Mouse (Mus musculus) cerebellum, adult 9-11 months (tissue): Measurements from ENCODE around the gene Tmem178b.

ENCODE experiments used
- DNase-seq: peaks from one replicate; pipeline ENCODE4 v3.0.0; 2022

Gene Tmem178b

DNA sequence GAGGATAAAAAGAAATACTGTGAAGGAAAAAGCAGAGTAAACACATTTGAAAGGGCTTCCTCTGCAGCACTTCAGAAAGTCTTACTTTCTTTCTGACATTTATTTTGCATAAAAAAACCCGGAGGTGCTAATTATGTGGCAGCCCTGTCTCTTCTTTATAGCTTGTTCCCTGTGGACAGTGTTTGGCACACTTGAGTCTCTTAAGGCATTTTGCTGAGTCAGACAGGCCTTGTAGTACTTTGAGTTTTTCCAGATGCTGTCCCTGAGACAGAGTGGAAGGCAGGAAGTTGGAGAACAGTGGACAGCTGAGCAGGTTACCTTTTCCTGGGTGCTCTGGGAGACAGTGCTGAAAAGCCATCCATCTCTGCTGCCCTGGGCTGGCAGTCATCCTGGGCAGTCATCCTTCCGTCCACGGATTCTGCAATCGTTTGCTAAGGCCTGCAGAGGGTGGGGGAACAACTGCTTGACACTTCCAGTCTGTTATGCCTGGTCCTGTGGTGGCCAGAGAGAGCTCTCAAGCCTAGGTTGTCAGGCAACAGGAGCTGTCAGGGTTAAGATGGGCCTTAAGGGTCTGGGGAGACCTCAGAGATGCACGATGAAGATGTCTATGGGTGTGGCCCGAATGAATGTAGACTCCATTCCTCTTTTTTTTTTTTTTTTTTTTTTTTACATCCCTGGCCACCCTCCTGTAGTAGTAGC is 46.1 kb downstream of the Tmem178b start:
- no peak for DNase-seq

DNA sequence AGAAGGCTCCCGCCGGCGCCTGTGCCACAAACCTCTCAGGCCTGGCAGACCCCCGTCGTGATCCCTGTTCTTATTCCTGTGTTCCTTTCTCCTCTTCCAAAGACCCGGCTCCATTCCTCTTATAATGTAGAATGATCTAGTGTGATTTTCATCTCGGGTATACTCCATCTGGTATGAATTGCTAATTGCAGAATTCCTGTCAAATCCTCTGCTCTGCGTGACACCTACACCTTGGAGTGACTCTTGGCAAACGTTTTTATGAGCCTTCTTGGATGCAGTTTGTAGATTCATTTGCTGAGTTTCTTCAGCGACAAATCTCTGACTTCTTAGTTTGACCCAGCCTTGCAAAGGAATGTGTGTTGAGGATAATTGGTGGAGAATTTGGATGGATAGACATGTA is 53.4 kb downstream of the Tmem178b start:
- no peak for DNase-seq

DNA sequence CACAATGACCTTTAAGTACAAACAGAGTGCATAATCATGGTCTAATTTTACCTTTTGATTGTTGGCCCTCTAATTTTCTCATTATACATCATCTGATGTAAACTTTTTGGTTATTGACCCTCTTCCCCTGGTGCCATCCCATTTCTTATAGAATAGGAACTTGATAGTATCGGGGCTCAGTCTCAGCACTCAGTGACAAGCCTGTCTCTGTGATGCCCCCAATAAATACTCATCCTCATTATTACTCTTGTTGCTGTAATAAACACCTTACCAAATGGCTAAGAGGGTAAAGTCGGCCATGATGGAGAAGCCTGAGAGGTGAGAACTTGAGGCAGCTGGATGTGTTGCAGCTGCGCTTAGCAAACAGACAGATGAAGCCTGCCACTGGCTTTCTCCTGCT is 63.5 kb downstream of the Tmem178b start:
- no peak for DNase-seq

DNA sequence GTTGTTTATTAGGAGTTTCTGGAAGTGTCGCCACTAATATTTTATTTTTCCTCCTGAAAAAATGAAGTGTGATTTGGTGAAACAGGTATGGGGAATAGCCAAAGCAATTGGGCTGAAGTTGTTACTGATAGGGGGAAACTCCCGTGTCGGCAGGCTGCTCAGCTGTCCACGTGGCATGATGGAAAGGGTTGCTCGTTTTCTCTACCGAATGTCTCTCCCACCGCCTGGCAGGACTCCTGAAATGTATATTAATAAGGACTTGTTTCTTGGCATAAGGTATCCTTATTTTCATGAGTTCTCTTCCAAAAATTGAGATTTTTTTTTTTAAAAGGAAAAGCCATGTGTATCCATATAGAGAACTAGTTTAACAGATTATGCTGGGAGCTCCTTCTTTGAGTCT is 67.8 kb downstream of the Tmem178b start:
- DNase-seq: no peak

DNA sequence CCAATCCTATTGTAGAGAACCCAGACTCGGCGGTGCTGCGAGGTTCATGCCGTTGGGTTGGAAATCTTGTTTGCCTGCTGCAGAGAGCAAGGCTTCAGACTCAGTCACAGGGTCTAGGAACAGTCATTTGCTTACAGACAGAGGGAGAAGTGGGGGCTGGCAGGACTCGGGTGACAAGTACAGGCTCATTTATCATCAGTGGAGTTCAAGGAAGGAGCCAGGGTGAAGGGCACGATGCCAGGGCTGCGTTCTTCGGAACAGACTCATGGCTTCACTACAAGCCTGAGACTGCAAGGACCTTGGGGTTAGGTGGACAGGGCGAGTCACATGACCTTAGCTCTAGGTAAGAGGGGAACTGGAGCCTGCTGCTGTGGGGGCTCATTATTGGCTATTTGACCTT is 71.8 kb downstream of the Tmem178b start:
- no peak for DNase-seq

DNA sequence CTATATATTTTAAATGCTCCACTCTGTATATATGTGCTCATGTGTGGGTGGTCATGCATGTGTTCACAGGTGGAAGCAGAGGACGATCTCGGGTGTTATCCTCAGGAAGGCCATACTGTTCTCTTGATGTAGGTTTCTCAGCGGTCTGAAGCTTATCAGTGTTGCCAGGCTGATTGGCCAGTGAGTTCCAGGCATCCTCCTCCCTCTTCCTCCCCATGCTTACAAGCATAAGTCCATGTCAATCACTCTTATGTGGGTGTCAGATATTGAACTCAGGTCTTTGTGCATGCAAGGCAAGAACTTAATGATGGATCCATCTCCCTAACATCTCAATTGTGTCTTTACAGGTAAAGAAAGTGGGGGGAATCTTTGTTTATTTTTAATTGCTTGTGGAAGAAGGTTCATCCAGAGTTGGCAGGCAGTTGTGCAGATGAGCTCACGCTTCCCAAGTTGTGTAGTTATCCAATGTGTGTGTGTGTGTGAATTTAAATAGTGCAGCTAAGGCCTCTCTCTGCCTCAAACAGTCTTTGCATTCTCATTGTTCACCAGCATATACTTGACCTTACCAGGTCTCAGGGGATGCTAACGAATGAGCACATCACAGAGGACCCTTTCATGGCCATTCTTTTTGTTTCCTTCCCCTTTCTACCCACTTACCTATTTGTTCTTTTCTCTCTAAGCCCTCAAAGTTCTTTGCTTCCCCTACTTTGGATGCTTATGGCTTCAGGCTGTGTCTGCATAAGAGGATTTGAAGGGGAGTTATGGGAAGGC is 72.8 kb downstream of the Tmem178b start:
- no peak for DNase-seq

DNA sequence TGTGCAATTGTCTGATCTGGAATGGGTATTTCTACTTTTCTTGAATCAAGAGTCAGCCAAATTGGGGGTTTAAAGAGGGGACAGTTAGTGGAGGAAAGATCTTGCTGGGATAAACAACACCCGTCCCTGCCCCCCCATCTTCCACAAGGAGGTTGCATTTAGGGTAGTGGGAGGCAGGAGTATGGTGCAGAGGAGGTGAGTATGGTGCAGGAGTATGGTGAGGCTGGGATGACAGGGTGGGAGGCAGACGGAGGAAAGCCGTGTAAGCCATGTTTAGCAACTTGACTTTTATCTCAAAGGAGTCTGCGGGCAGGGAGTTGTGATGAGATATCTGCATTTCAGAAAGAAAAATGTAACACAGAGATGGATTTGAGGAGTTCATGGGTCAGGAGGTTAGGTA is 73.5 kb downstream of the Tmem178b start:
- DNase-seq: no peak

DNA sequence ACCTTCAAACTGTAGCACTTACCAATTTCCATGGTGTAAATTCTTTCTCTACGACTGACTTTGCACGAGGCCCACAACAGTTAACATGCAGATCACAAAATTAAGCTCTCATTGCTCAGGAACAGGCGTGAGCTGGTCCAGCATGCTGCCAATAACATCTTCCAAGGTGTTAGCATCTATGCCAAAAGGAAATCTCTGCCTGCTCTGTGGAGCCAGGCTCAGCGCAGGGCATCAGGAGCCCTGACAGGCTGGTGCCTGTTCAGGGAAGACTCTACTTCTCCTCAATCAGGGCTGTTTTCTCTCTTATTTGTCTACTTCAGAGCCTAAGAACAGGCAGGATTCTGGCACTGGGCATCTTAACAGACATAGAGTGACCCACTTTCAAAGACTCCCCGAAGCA is 80.9 kb downstream of the Tmem178b start:
- DNase-seq: no peak

DNA sequence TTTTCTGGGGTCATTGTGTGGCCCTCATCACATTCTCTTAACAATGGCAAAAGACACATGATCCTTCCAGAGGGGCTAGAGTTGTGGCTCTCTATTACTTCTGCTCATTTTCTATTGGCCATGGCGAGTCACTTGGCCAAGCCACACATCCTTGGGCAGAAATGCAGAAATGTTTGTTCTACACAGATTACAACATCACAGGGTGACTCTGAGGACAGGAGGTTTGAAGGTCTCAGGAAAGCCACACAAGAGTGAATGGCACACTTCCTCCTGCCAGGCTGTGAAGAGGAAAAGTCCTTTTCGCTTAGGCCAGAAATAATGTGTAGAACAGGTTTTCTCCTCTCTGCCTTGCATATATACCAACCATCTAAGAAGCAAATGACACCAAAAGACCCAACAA is 82.1 kb downstream of the Tmem178b start:
- no peak for DNase-seq

DNA sequence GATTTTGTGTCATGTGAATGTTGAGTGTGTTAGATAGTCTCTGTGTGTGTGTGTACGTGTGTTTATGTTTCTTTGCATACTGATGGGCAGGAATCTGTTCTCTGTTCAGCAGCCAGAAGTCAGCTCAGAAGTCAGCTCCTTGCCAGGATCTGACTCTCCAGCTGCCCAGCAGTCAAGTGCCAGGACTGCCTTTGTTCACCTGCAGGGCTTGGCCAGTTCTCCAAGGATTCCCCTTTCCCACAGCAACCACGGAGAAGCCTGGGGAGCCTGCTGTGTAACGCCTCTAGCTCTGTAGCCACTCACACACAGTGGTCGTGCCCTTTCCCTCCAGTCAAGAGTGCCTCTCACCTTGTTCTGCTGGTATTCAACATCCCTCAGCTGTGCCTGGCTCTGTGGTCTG is 91.5 kb downstream of the Tmem178b start:
- peak; percentile 55 for DNase-seq

DNA sequence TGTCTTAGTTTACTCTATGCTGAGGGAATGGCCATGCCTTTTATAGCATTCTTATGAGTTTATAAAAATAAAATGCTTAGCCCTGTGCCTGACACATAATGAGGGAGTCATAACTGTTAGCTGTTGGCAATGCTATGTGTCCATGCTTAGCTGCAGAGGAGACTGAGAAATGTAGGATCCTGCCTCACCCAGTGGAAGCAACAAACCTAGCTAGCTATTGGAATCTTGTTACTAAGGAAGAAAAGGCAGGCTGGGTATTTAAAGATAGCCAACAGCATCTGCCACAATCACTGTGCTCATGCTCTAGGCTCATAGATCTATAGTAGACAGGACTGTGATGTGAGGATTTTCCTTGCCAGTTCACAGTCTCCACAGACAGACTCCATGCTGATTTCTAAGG is 97.2 kb downstream of the Tmem178b start:
- DNase-seq: no peak

DNA sequence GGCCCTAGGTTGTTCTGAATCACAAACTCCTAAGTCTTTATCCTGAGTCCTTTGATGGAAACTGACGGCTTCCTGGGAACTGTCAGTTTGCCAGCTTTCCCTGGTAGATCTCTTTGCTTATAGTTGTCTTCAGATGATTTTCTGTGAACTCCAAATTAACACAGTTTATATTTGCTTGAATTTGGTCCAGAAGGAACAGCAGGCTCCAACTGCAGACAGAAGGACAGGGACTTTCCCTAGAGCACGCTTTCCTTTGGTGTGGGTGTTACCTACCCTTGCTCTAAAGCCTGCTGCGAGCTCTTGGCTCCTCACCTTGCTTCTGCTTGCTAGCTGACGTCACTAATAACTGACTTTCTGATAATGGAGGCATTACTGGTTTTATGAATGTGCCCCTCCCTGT is 105.9 kb downstream of the Tmem178b start:
- DNase-seq: peak; percentile 39

DNA sequence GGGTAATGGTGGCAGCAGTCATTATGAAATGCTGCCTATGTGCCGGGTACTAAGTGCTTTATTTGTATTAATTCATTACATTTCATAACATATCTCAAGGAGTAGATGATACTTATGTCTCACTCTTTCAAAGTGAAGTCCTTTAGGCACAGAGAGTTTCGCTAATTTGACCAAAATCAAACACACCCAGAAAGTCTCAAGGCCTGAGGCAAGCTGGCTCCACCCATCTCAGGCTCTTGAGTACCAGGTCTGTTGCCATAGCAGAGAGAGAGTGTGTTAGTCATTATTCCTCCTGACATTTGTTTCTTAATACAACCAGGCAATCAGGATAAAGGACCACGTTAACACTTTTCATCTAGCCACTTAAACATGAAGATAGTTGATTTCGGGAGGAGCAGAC is 117.7 kb downstream of the Tmem178b start:
- DNase-seq: no peak

DNA sequence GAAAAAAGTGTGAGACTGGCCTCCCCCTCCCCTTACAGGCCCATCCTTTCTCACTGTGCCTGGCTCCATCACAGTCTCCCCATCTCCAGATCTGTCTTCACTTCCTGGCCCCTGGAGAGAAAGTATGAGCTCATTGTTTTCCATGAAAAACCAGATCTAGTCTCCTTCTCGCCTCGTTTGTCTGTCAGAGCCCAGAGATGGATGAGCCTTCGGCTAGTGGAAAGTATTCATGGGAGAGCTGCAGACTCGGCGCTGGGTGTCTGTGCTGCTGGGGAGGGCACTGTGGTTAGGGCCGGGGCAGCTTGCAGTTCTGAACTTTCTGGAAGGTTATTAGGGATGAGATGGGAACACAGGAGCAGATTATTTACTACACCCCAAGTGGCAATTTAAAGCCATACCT is 118.9 kb downstream of the Tmem178b start:
- no peak for DNase-seq

DNA sequence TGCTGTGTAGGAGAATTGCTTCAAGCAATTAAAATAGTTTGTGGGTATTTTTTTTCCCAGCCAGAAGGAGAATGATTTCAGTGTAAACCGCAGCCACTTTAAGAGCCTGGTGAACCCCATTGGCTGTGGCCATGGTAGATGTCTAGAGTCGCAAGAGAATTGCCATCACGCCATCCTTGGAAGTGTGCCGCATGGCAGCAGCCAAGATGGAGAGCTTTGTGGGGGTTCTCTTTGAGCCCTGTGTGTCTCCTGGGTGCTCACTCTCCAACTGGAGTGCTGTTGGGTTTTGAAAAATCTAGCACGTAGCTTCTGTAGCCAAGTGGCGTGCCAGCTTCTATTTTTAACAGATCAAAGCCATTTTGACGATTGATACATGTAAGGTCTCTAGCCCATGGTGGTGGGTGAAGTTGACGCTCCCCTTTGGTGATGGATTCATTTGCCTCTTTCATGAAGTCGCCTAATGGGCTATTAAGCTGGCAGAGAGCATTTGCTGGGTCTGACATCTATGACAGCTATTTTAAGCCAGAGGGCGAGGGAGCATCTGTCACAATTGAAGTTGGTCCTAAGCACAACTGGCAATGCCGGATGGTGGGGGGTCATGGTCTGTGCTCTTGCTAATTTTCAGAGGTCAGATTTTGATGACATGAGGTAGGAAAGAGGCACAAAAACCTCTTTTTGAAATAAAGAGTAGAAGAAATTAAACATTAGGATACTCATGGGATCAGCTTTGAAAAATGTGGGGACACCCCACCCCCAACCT is 133.1 kb downstream of the Tmem178b start:
- DNase-seq: peak; percentile 16

DNA sequence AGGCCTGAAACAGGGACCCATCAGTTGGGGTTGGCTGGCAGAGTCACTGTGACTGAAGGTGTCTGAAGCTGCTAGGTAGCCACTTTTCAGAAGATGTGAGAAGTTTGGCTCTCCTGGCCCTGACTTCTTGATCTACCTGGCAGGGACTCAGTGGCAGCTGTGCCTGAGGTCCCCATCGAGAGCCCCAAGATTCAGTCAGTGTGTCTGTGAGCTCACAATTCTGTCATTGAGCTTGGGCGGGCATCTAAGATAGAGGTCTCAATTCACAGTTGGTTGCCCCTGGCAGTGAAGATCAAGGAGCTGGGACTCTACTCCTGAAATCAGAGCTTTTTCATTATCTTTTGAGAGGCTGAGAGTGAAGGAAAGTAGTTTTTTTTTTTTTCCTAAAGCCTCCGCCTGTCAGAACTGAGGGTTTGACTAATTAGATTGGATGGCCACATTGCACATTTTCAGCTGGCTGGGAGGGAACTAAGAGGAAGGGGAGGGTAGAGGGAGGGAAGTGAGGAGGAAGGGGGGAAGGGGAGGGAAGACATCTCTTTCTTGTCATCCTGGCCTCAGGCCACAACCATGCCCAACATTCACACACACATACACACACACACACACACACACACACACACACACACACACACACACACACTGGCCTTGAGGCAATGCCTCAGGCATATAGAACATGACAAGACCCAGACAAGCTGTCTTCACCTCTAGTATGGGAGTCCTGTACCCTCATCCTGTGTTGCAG is 135.3 kb downstream of the Tmem178b start:
- no peak for DNase-seq

DNA sequence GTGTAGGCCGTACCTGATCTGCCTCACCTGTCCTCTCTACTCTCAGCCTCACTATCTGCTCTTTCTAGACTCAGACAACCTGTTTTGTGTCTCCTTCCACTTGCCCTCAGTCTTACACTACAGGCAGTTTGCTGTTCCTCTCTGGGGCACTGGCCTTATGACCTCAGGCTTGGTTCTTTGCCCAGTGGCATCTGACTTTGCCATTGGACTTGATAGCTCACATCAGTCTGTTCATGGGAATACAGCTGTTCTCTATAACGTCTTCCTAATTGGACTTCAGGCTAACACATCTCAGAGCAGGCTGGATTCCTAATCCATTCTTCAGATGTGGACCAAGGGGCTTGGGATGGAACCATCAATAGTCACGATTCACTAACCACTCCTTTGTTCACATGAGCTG is 136.6 kb downstream of the Tmem178b start:
- no peak for DNase-seq

DNA sequence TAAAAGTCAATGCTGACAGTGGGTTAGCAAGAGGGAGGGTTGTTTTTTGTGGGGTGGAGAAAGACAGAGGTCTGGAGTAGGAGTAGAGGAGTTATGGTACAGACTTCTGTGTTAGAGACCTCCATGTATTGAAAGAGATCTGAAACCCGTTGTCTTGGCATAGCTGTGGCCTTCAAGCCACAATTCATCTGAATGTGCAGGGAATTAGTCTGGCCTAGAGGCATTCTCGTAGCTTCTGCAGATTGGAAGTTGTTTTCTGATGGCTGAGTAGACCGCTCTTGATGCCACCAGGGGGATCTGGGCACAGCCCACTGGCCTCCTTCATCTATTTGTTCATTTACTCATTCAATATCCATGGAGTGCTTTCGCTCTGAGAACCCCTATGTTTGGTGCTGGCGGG is 138.0 kb downstream of the Tmem178b start:
- no peak for DNase-seq

DNA sequence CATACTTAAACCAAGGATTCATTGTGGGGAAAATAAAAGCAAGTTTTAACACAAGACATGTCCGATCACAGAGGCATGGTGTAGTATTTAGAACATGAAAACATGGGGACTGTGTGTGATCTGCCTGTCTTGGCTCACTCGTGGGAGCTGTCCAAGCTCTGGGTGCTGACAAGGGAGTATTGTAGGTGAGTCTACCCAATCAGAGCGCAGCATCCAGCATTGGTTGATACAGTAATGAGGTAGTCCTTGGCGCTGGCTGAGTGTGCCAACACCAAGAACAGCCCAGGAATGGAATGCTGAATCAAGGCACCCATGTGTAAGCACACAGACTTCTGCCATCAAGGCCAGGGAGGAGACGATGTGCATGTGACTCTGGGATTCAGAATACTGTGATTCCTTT is 138.5 kb downstream of the Tmem178b start:
- no peak for DNase-seq

DNA sequence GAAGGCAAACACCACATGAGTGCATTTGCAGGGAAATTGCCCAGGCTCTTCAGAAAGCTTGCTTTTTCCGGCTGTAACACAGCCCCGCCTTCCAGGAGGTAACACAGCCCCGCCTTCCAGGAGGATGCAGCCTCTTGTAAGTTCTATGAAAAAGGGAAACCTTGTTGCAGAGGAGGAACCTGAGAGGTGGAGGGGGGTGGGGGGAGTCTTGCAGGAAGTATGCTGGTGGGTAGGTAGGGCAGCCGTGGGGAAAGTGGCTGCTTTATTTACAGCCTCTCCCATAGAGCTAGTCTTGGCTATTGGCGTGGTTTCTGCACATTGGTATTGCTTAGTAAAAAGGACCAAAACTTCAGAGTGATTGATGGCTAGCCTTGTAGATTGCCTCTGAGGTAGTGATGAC is 140.3 kb downstream of the Tmem178b start:
- no peak for DNase-seq

DNA sequence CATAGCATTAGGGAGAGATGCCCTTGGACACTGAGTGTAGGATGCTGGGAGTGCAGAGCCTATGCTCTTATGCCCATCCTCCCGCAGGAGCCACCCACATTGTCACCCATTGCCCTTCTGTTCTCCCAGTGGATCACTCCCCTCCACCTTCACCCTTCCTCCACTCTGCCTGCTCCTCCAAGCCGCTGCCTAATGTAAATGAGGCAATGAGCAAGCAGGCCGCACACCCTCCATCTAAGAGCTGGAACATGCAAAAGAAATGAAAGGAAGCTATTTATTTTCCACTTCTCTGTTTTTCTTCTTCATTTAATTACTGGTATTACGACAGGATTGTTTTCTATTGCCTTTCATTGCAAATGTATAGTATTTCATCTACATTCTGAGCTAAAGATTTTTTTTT is 142.1 kb downstream of the Tmem178b start:
- no peak for DNase-seq

DNA sequence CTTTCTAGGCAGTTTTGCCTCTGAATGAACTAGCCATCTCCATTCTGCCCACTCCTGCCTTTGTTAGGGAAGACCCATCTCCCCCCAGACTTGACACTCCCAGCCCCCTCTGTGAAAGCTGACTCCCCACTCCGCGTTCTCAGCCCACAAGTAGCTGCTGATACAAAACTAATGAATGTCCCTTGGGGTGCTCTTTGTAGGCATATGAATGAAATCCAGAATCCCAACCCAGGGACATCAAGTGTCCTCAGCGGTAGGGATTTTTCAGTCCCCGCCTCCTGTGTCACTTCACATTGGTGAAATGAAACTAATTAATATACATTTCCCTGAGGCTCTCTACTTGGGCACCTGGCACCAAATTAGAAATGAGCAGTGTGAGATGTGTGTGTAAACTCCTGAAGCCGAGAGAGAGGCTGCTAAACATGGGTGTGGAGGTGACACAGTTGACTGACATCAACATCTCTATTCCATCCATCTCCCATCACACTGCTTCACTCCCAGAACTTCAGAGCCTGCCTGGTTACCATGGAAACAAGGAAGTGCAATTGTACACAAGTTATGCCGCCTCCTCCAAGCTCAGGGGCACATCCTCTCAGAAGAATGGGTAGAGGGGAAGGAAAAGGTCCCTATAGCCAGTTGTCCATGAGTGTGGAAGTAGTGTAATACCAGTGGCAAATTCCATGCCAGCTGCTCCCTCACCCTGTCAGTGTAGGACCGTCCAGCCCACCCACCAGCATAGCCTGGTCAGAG is 142.8 kb downstream of the Tmem178b start:
- no peak for DNase-seq

DNA sequence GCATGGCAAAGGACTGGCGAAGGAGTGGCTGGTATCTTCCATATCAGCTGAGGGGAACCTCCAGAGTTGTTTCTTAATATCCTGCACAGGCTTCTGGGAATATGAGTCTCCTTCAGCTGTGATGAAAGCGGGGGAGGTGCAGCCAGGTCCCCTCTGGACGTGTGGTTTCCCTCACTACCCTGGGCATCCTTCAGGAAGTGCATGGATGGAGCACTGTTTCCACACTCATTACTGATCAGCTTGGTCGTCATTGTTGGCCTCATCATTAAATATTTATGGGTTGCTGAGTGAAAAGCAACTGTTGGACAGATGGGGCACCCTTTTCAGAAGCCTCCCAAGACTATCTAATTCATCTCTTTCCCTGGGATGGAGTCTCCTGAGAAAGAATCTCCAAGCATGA is 146.3 kb downstream of the Tmem178b start:
- DNase-seq: no peak
